Mouse (Mus musculus) embryonic facial prominence, embryonic 11.5 days (tissue): ENCODE results near the gene Ntmt1. TPM values are rescaled to one million over a fixed set of nuclear protein-coding genes. Genes with fewer than 3 reads are reported as not detected.

Experiments
- ATAC-seq: fragments of 200-750 bp; cut with Nextera tagmentation; replicated peaks from 2 replicates; pipeline ENCODE4 v1.8.0; 2017; ENCODE audit warnings: low read depth; ENCODE audit not compliant: insufficient number of reproducible peaks, low FRiP score, low TSS enrichment
- DNase-seq: peaks from one replicate; pipeline ENCODE4 v3.0.0-alpha.2; 2015; ENCODE audit warnings: low spot score
- H3K27ac ChIP-seq: fragments of 300-500 bp; sonication (generic); replicated peaks from 2 replicates; pipeline ENCODE4 v1.5.1; 2014; ENCODE audit warnings: mild to moderate bottlenecking, low read depth, low read length, control low read depth
- H3K27me3 ChIP-seq: fragments of 300-500 bp; sonication (generic); 2 replicates; pipeline ENCODE4 v1.6.1; 2014; ENCODE audit warnings: mild to moderate bottlenecking, low read length, moderate library complexity, mixed read lengths; ENCODE audit not compliant: control insufficient read depth, insufficient read depth
- H3K36me3 ChIP-seq: fragments of 300-500 bp; sonication (generic); replicated peaks from 2 replicates; pipeline ENCODE4 v1.6.1; 2014; ENCODE audit warnings: low read depth, mild to moderate bottlenecking, low read length, moderate library complexity, mixed read lengths; ENCODE audit not compliant: control insufficient read depth, insufficient read depth
- H3K4me1 ChIP-seq: fragments of 300-500 bp; sonication (generic); 2 replicates; pipeline ENCODE4 v1.6.1; 2014; ENCODE audit warnings: low read length, mixed read lengths; ENCODE audit not compliant: control insufficient read depth, insufficient read depth
- H3K4me2 ChIP-seq: fragments of 300-500 bp; sonication (generic); 2 replicates; pipeline ENCODE4 v1.6.1; 2014; ENCODE audit warnings: low read depth, mild to moderate bottlenecking, control low read depth, low read length, moderate library complexity
- H3K4me3 ChIP-seq: fragments of 300-500 bp; sonication (generic); 2 replicates; pipeline ENCODE4 v1.5.1; 2014; ENCODE audit warnings: low read depth, low read length, control low read depth
- H3K9ac ChIP-seq: fragments of 300-500 bp; sonication (generic); replicated peaks from 2 replicates; pipeline ENCODE4 v1.6.1; 2014; ENCODE audit warnings: mild to moderate bottlenecking, control low read depth, low read length
- H3K9me3 ChIP-seq: fragments of 300-500 bp; sonication (generic); replicated peaks from 2 replicates; pipeline ENCODE4 v1.6.1; 2016; ENCODE audit warnings: mild to moderate bottlenecking, low read length, inconsistent platforms, mixed read lengths; ENCODE audit not compliant: control insufficient read depth
- WGBS: fragments of 180-500 bp; shearing (Covaris S2); extraction: QIAGEN DNeasy Blood & Tissue Kit; methylation state at CpG from one replicate; pipeline ENCODE4 v1.1.7; 2014; 5-methylcytosine and 5-hydroxymethylcytosine counted together
- polyA plus RNA-seq: library from polyadenylated mRNA; unstranded; fragments of >200 nt; fragmentation: Nextera tagmentation; extraction: Ambion mirVana; gene quantifications from 2 replicates; pipeline ENCODE4 v1.2.1, GENCODE M21; 2014

The Ntmt1 gene
- polyA plus RNA-seq, 1 experiment from 2014 or later: 98.9 TPM

GRCm38 (mm10) chr2:30787466-30787865, 20.2 kb upstream of the Ntmt1 start:
- no peak for ATAC-seq
- H3K36me3 ChIP-seq: no peaks in the 10 kb centered on the region

GRCm38 (mm10) chr2:30792061-30792460, 15.6 kb upstream of the Ntmt1 start:
- Histone ChIP-seq H3K27me3 (no peaks in the 10 kb centered on the region), H3K4me2 (no peak overlapping the region), H3K27ac (no peak overlapping the region), H3K36me3 (no peaks in the 10 kb centered on the region), H3K4me1 (peaks cover 13% of the 10 kb centered on the region), H3K9me3 (no peaks in the 10 kb centered on the region), H3K9ac (no peak overlapping the region), H3K4me3 (no peak overlapping the region)
- WGBS: 82% methylated on average over 7 of the region's 7 CpGs
- DNase-seq (no peak), ATAC-seq (no peak)

More at GRCm38 (mm10) chr2:30787466-30787865, 20.2 kb upstream of the Ntmt1 start:
- Histone ChIP-seq H3K4me2 (no peak overlapping the region), H3K27ac (peak overlapping the region; percentile 44; the same call in 1 of the 2 replicates), H3K9ac (peak overlapping the region; percentile 53), H3K9me3 (no peaks in the 10 kb centered on the region), H3K27me3 (no peaks in the 10 kb centered on the region), H3K4me3 (no peak overlapping the region), H3K4me1 (peaks cover 24% of the 10 kb centered on the region)
- no peak for DNase-seq
- WGBS: 57% methylated on average over 4 of the region's 4 CpGs

- peak overlapping the region; percentile 34 for H3K4me3 ChIP-seq
- DNase-seq: peak; percentile 93
- 5% methylated on average over 46 of the region's 48 CpGs for WGBS
- H3K27me3 ChIP-seq: no peaks in the 10 kb centered on the region
- peak overlapping the region; percentile 61 for H3K4me2 ChIP-seq
- peaks cover 8% of the 10 kb centered on the region for H3K4me1 ChIP-seq
- peak overlapping the region; percentile 75 for H3K27ac ChIP-seq
- no peaks in the 10 kb centered on the region for H3K36me3 ChIP-seq
- peak overlapping the region; percentile 74 for H3K9ac ChIP-seq
- ATAC-seq: peak; percentile 64
- H3K9me3 ChIP-seq: no peaks in the 10 kb centered on the region
These were observed 13.2 kb upstream of the Ntmt1 start for GRCm38 (mm10) chr2:30794179-30795108.

- WGBS: 60% methylated on average over 7 of the region's 7 CpGs
- Histone ChIP-seq H3K4me1 (peaks cover 8% of the 10 kb centered on the region), H3K9ac (peak overlapping the region; percentile 0; the same call in 1 of the 2 replicates), H3K4me2 (peak overlapping the region; percentile 0; the same call in 1 of the 2 replicates), H3K27me3 (no peaks in the 10 kb centered on the region), H3K36me3 (no peaks in the 10 kb centered on the region), H3K9me3 (no peaks in the 10 kb centered on the region), H3K27ac (no peak overlapping the region), H3K4me3 (no peak overlapping the region)
- ATAC-seq (no peak), DNase-seq (no peak)
These were observed 12.2 kb upstream of the Ntmt1 start for GRCm38 (mm10) chr2:30795271-30795888.

GRCm38 (mm10) chr2:30795889-30796275, 11.7 kb upstream of the Ntmt1 start:
- H3K27me3 ChIP-seq: peaks cover 3% of the 10 kb centered on the region; the same call in 1 of the 2 replicates
- peak overlapping the region; percentile 56; the same call in 1 of the 2 replicates for H3K9ac ChIP-seq
- DNase-seq: no peak
- H3K36me3 ChIP-seq: no peaks in the 10 kb centered on the region
- H3K27ac ChIP-seq: no peak overlapping the region; the same call in 1 of the 2 replicates
- H3K4me3 ChIP-seq: no peak overlapping the region
- H3K9me3 ChIP-seq: no peaks in the 10 kb centered on the region
- peaks cover 8% of the 10 kb centered on the region for H3K4me1 ChIP-seq
- no peak for ATAC-seq
- WGBS: 64% methylated on average over 5 of the region's 5 CpGs
- peak overlapping the region; percentile 22; the same call in 1 of the 2 replicates for H3K4me2 ChIP-seq

GRCm38 (mm10) chr2:30796382-30796781, 11.2 kb upstream of the Ntmt1 start:
- H3K9ac ChIP-seq: peak overlapping the region; percentile 56
- H3K4me3 ChIP-seq: no peak overlapping the region
- ATAC-seq (peak; percentile 56), DNase-seq (peak; percentile 95)
- H3K9me3 ChIP-seq: no peaks in the 10 kb centered on the region
- peak overlapping the region; percentile 22 for H3K4me2 ChIP-seq
- no peak overlapping the region; the same call in 1 of the 2 replicates for H3K27ac ChIP-seq
- peaks cover 3% of the 10 kb centered on the region for H3K27me3 ChIP-seq
- no peaks in the 10 kb centered on the region for H3K36me3 ChIP-seq
- 7% methylated on average over 11 of the region's 11 CpGs for WGBS
- peaks cover 8% of the 10 kb centered on the region for H3K4me1 ChIP-seq

GRCm38 (mm10) chr2:30799456-30799855, 8.2 kb upstream of the Ntmt1 start:
- no peak overlapping the region for H3K9ac ChIP-seq
- no peak overlapping the region for H3K27ac ChIP-seq
- H3K27me3 ChIP-seq: peaks cover 7% of the 10 kb centered on the region
- DNase-seq (no peak), ATAC-seq (no peak)
- no peaks in the 10 kb centered on the region for H3K9me3 ChIP-seq
- no peak overlapping the region for H3K4me3 ChIP-seq
- WGBS: 87% methylated on average over 3 of the region's 3 CpGs
- H3K36me3 ChIP-seq: no peaks in the 10 kb centered on the region
- no peak overlapping the region for H3K4me2 ChIP-seq
- peaks cover 8% of the 10 kb centered on the region for H3K4me1 ChIP-seq
